Mouse (Mus musculus) small intestine, adult 2 months (tissue): ENCODE measurements around the gene Dock9. TPM values are rescaled to one million over a fixed set of nuclear protein-coding genes. Genes with fewer than 3 reads are reported as not detected.
A peak's percentile ranks its signal among the peaks of the same experiment; 100 is the strongest.

Source experiments
- H3K27ac ChIP-seq: fragments of 200-500 bp; 2 replicates; pipeline ENCODE4 v1.5.1; 2012; ENCODE audit warnings: low read depth, low read length, control low read depth, inconsistent platforms; ENCODE audit not compliant: insufficient read depth
- H3K27me3 ChIP-seq: fragments of 200-500 bp; 2 replicates; pipeline ENCODE4 v1.6.1; 2012; ENCODE audit warnings: mild to moderate bottlenecking, moderate library complexity, low read length, inconsistent platforms; ENCODE audit not compliant: control insufficient read depth, insufficient read depth
- H3K36me3 ChIP-seq: fragments of 200-500 bp; 2 replicates; pipeline ENCODE4 v1.6.1; 2012; ENCODE audit warnings: mild to moderate bottlenecking, low read length, control low read depth, inconsistent platforms; ENCODE audit not compliant: control insufficient read depth, insufficient read depth
- H3K4me1 ChIP-seq: fragments of 200-500 bp; 2 replicates; pipeline ENCODE4 v1.6.1; 2012; ENCODE audit warnings: low read length, inconsistent platforms, mixed read lengths; ENCODE audit not compliant: control insufficient read depth, insufficient read depth, insufficient read length
- H3K4me3 ChIP-seq: fragments of 200-500 bp; 2 replicates; pipeline ENCODE4 v1.5.1; 2012; ENCODE audit warnings: low read depth, mild to moderate bottlenecking, control low read depth, inconsistent platforms, low read length, moderate library complexity
- CTCF ChIP-seq: fragments of 200-500 bp; IDR thresholded peaks from 2 replicates; pipeline ENCODE4 v1.5.1; 2012; ENCODE audit warnings: low read depth, mild to moderate bottlenecking, control low read depth, inconsistent platforms, low read length, moderate library complexity, mixed read lengths; ENCODE audit not compliant: insufficient replicate concordance, insufficient read length; ENCODE audit errors: extremely low read depth
- POLR2A ChIP-seq: fragments of 200-500 bp; IDR thresholded peaks from 2 replicates; pipeline ENCODE4 v1.6.1; 2012; ENCODE audit warnings: low read depth, mild to moderate bottlenecking, control low read depth, inconsistent platforms, low read length, moderate library complexity
- WGBS: fragments of 180-500 bp; shearing (Covaris S2); methylation state at CpG from one replicate; pipeline ENCODE4 v1.1.7; 2018; 5-methylcytosine and 5-hydroxymethylcytosine counted together
- polyA plus RNA-seq: library from polyadenylated mRNA; depleted of rRNA; stranded (reverse); fragments of >200 nt; gene quantifications from 2 replicates; pipeline ENCODE4 v1.2.3, GENCODE M21; 2012

Dock9 gene
- polyA plus RNA-seq, 1 experiment: 5.7 TPM

- Histone ChIP-seq H3K4me1 (0 out of 2 replicates have a peak, but pooled peaks cover 2% of the 10 kb centered on the region), H3K4me3 (no peak overlapping the region), H3K27ac (peak overlapping the region; percentile 49), H3K27me3 (no peaks in the 10 kb centered on the region), H3K36me3 (no peaks in the 10 kb centered on the region)
- no peak for TF ChIP-seq CTCF
- WGBS: 67% methylated on average over 11 of the region's 11 CpGs
These were observed 17.3 kb downstream of the Dock9 start for GRCm38 (mm10) chr14:121780144-121780913.

GRCm38 (mm10) chr14:121779620-121780019, 18.0 kb downstream of the Dock9 start:
- Histone ChIP-seq H3K36me3 (no peaks in the 10 kb centered on the region), H3K4me3 (no peak overlapping the region), H3K4me1 (0 out of 2 replicates have a peak, but pooled peaks cover 2% of the 10 kb centered on the region), H3K27me3 (no peaks in the 10 kb centered on the region), H3K27ac (no peak overlapping the region)
- WGBS: 73% methylated on average over 3 of the region's 3 CpGs
- no peak for TF ChIP-seq CTCF
- TF ChIP-seq POLR2A: no peak

- H3K27ac ChIP-seq: no peak overlapping the region
- H3K27me3 ChIP-seq: no peaks in the 10 kb centered on the region
- 0 out of 2 replicates have a peak, but pooled peaks cover 2% of the 10 kb centered on the region for H3K4me1 ChIP-seq
- no peaks in the 10 kb centered on the region for H3K36me3 ChIP-seq
- WGBS: 72% methylated on average over 4 of the region's 4 CpGs
- H3K4me3 ChIP-seq: no peak overlapping the region
- no peak for TF ChIP-seq POLR2A
- TF ChIP-seq CTCF: no peak
These were observed 20.3 kb downstream of the Dock9 start for GRCm38 (mm10) chr14:121777279-121777831.

GRCm38 (mm10) chr14:121776749-121777148, 20.9 kb downstream of the Dock9 start:
- H3K36me3 ChIP-seq: no peaks in the 10 kb centered on the region
- no peak overlapping the region for H3K27ac ChIP-seq
- H3K27me3 ChIP-seq: no peaks in the 10 kb centered on the region
- TF ChIP-seq CTCF (peak; percentile 36; the same call in 1 of the 2 replicates), POLR2A (no peak)
- 95% methylated on average over 4 of the region's 4 CpGs for WGBS
- H3K4me1 ChIP-seq: 0 out of 2 replicates have a peak, but pooled peaks cover 2% of the 10 kb centered on the region
- no peak overlapping the region for H3K4me3 ChIP-seq

GRCm38 (mm10) chr14:121762021-121762452, 35.6 kb downstream of the Dock9 start:
- 44% methylated on average over 11 of the region's 11 CpGs for WGBS
- Histone ChIP-seq H3K27me3 (no peaks in the 10 kb centered on the region), H3K36me3 (no peaks in the 10 kb centered on the region), H3K4me1 (no peaks in the 10 kb centered on the region), H3K4me3 (no peak overlapping the region), H3K27ac (no peak overlapping the region)
- TF ChIP-seq POLR2A: no peak
- TF ChIP-seq CTCF: no peak

- no peak for TF ChIP-seq CTCF
- TF ChIP-seq POLR2A: no peak
- Histone ChIP-seq H3K4me3 (no peak overlapping the region), H3K27me3 (no peaks in the 10 kb centered on the region), H3K4me1 (no peaks in the 10 kb centered on the region), H3K36me3 (no peaks in the 10 kb centered on the region), H3K27ac (no peak overlapping the region)
- WGBS: 90% methylated on average over 5 of the region's 5 CpGs
These were observed 37.2 kb downstream of the Dock9 start for GRCm38 (mm10) chr14:121760403-121760802.

GRCm38 (mm10) chr14:121754110-121754509, 43.5 kb downstream of the Dock9 start:
- H3K27me3 ChIP-seq: no peaks in the 10 kb centered on the region
- no peaks in the 10 kb centered on the region for H3K4me1 ChIP-seq
- no peak for TF ChIP-seq POLR2A
- TF ChIP-seq CTCF: no peak
- WGBS: 77% methylated on average over 11 of the region's 11 CpGs
- no peak overlapping the region for H3K4me3 ChIP-seq
- H3K27ac ChIP-seq: no peak overlapping the region
- no peaks in the 10 kb centered on the region for H3K36me3 ChIP-seq
